Mouse (Mus musculus) megakaryocyte, embryonic 14.5 days (primary cell): ENCODE data around the gene Apoa1. TPM values are rescaled to one million over a fixed set of nuclear protein-coding genes. Genes with fewer than 3 reads are reported as not detected.

ENCODE experiments used
- H3K27me3 ChIP-seq: replicated peaks from 2 replicates; pipeline ENCODE3; 2012; ENCODE audit warnings: inconsistent platforms
- H3K36me3 ChIP-seq: replicated peaks from 2 replicates; pipeline ENCODE3; 2012; ENCODE audit warnings: low read length, inconsistent platforms, mixed read lengths
- H3K4me1 ChIP-seq: 2 replicates; pipeline ENCODE4 v1.6.1; 2012; ENCODE audit warnings: inconsistent platforms
- H3K4me3 ChIP-seq: replicated peaks from 2 replicates; pipeline ENCODE3; 2012; ENCODE audit warnings: moderate library complexity, mild to moderate bottlenecking, inconsistent platforms
- H3K9me3 ChIP-seq: 2 replicates; pipeline ENCODE4 v1.6.1; 2012; ENCODE audit warnings: inconsistent platforms
- FLI1 ChIP-seq: IDR thresholded peaks from 2 replicates; pipeline ENCODE4 v1.6.1; 2012; ENCODE audit warnings: low read length, inconsistent platforms, mixed read lengths
- GATA1 ChIP-seq: IDR thresholded peaks from 3 replicates; pipeline ENCODE4 v1.6.1; 2012; ENCODE audit warnings: mixed read lengths, low read length, inconsistent platforms, borderline replicate concordance
- polyA plus RNA-seq: library from polyadenylated mRNA; stranded (reverse); fragments of >175 nt; gene quantifications from 2 replicates; pipeline ENCODE4 v1.2.3, GENCODE M21; 2012; ENCODE audit warnings: low replicate concordance; ENCODE audit not compliant: insufficient read depth

The Apoa1 gene
- polyA plus RNA-seq, 1 experiment: 1.4 TPM

DNA sequence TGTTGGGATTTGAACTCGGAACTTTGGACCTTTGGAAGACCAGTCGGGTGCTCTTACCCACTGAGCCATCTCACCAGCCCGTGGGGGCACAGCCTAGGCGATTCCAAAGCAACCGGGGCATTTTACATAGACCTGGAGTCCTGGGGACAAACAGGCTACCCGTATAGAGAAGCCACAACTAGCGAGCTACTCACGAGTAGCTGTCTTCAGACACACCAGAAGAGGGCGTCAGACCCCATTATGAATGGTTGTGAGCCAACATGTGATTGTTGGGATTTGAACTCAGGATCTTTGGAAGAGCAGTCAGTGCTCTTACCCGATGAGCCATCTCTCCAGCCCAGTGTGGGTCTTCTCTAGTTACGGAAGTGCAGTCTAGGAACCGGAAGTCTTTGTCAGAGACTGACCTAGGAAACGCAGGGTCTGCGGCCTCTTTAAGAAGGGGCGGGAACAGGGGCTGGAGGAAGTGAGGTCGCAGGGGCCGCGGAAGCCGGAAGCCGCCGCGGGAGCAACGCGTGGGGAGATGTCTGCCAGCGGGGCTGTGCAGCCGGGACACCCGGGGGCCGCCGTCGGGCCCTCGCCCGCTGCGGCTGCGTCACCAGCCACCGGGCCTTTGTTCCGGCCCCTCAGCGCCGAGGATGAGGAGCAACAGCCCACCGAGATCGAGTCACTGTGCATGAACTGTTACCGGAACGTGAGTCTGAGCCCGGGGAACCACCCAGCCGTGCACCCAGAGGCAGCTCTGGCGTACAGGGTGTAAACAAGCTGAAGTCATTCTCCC is 44.5 kb downstream of the Apoa1 start, which contains the start of gene Zpr1:
Gene Zpr1 (plus strand): TSS at position 388 of the 778 bp plus-strand sequence.
- TF ChIP-seq FLI1 (peak; percentile 90; the same call in 1 of the 2 replicates), GATA1 (no peak)
- H3K4me1 ChIP-seq: peaks cover 69% of the 10 kb centered on the region
- H3K4me3 ChIP-seq: peak within 1 kb of the TSS; percentile 97
- H3K36me3 ChIP-seq: peaks cover 36% of the 10 kb centered on the region
- H3K27me3 ChIP-seq: peaks cover 26% of the 10 kb centered on the region
- no peaks in the 10 kb centered on the region for H3K9me3 ChIP-seq

DNA sequence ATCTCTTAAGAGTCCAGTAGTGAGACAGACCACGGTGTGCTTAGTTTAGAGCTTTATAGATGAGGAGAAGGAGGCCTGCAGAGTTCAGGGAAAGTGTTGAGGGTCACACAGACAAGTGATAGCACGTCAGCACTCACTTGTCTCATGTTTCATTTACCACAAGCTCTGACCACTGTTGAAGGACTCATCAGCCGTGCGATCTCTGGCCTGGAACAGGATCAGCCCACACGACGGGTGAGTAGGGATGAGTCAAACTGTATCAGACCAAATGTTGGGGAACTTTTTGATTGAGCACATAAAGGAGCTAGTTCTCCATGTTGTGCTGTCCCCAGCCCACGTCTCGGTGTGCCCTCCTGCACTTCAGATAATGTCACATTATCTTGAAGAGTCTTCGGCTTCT is 46.1 kb downstream of the Apoa1 start:
- Histone ChIP-seq H3K4me3 (peak overlapping the region; percentile 72), H3K9me3 (no peaks in the 10 kb centered on the region), H3K4me1 (peaks cover 61% of the 10 kb centered on the region), H3K27me3 (peaks cover 10% of the 10 kb centered on the region), H3K36me3 (peaks cover 50% of the 10 kb centered on the region)
- TF ChIP-seq GATA1 (no peak), FLI1 (no peak)

Other genes with a start within 250 kb of the Apoa1 start
- 17.5 and 72.4 TPM in 2 replicates for gene Pafah1b2, start 215.9 kb upstream of the Apoa1 start, polyA plus RNA-seq
- 14.0 and 17.3 TPM in 2 replicates for gene Sik3, start 215.8 kb upstream of the Apoa1 start, polyA plus RNA-seq
- not detected in 2 replicates for gene Apoc3, start 7.1 kb downstream of the Apoa1 start, polyA plus RNA-seq
- gene Apoa4, start 12.1 kb downstream of the Apoa1 start, polyA plus RNA-seq: not detected in 2 replicates
- gene Apoa5, start 40.1 kb downstream of the Apoa1 start, polyA plus RNA-seq: not detected in 2 replicates
- gene Zpr1, start 44.5 kb downstream of the Apoa1 start, polyA plus RNA-seq: 4.3 and 19.8 TPM in 2 replicates
- gene Bud13, start 54.4 kb downstream of the Apoa1 start, polyA plus RNA-seq: 4.0 and 8.1 TPM in 2 replicates
- gene 4931429L15Rik, start 91.4 kb downstream of the Apoa1 start, polyA plus RNA-seq: not detected in 2 replicates